15 mouse cellular contexts compared by ENCODE assay signal in genomic region chr7:28384162-28384561, GRCm38 (mm10). TPM values are rescaled to one million over a fixed set of nuclear protein-coding genes. Genes with fewer than 3 reads are reported as not detected.
DNase-seq lines count a peak whose midpoint lies in the region; ATAC-seq lines count a peak whose summit lies in the region.
"Had no signal": no experiment of that assay in that cellular context is flagged by ENCODE, and none has a peak within 500 bp of the region (broad histone marks: within the 10 kb centered on the region; RNA-seq: fewer than 3 reads in every experiment).

No protein-coding gene starts in this region.

- no peak overlapping the region for H3K4me2 ChIP-seq in midbrain, embryonic 16.5 days (ENCODE audit: low read length)
- H3K4me2 ChIP-seq: lung, embryonic 15.5 days; midbrain, embryonic 15.5 days had no signal

- H3K4me1 ChIP-seq in heart, embryonic 10.5 days, result peaks cover 49% of the 10 kb centered on the region
- peaks cover 7% of the 10 kb centered on the region; the same call in 1 of the 2 replicates for H3K4me1 ChIP-seq in midbrain, embryonic 16.5 days (ENCODE audit: control insufficient read depth, insufficient read depth, low read length)

- H3K27me3 ChIP-seq in heart, embryonic 10.5 days (ENCODE audit: insufficient read depth, poor library complexity, severe bottlenecking), result no peaks in the 10 kb centered on the region
- no peaks in the 10 kb centered on the region for H3K27me3 ChIP-seq in midbrain, embryonic 16.5 days (ENCODE audit: control insufficient read depth, insufficient read depth, low read depth, low read length)
- H3K27me3 ChIP-seq: lung, embryonic 15.5 days; midbrain, embryonic 15.5 days had no signal

- peak overlapping the region; percentile 96; the same call in 1 of the 2 replicates for H3K27ac ChIP-seq in heart, embryonic 10.5 days
- no peak overlapping the region for H3K27ac ChIP-seq in midbrain, embryonic 16.5 days (ENCODE audit: low read length)
- H3K27ac ChIP-seq: midbrain, embryonic 15.5 days had no signal

- no peak for ATAC-seq in monocyte, adult 5-6 weeks (replicated peaks; ENCODE audit: insufficient number of reproducible peaks, low FRiP score, low TSS enrichment, poor library complexity, severe bottlenecking)
- ATAC-seq in midbrain, embryonic 16.5 days, result no peak
- ATAC-seq: midbrain, embryonic 15.5 days had no signal

- no peak overlapping the region for H3K9ac ChIP-seq in midbrain, embryonic 16.5 days (ENCODE audit: low read depth, low read length)
- H3K9ac ChIP-seq: lung, embryonic 15.5 days; midbrain, embryonic 15.5 days had no signal

- H3K4me3 ChIP-seq in heart, embryonic 10.5 days, result no peak overlapping the region
- H3K4me3 ChIP-seq in midbrain, embryonic 16.5 days (ENCODE audit: low read depth, low read length), result no peak overlapping the region
- H3K4me3 ChIP-seq: lung, embryonic 15.5 days; midbrain, embryonic 15.5 days had no signal

- no peaks in the 10 kb centered on the region for H3K9me3 ChIP-seq in heart, embryonic 10.5 days
- no peaks in the 10 kb centered on the region for H3K9me3 ChIP-seq in midbrain, embryonic 16.5 days (replicated peaks; ENCODE audit: control insufficient read depth, low read length, poor library complexity, severe bottlenecking)
- H3K9me3 ChIP-seq: lung, embryonic 15.5 days; midbrain, embryonic 15.5 days had no signal

- peaks cover 32% of the 10 kb centered on the region for H3K36me3 ChIP-seq in heart, embryonic 10.5 days
- peaks cover 12% of the 10 kb centered on the region for H3K36me3 ChIP-seq in midbrain, embryonic 16.5 days (ENCODE audit: control insufficient read depth, insufficient read depth, low read length)

- DNase-seq in heart, embryonic 10.5 days (ENCODE audit: low spot score), result no peak
- DNase-seq in heart, adult 8-10 months (ENCODE audit: low spot score), result no peak
- DNase-seq in spleen, postnatal 36 days (ENCODE audit: low spot score in 2 of 2), result peak; percentile 73 to 75
- no peak for DNase-seq in spleen, postnatal 14 days (ENCODE audit: low spot score in 2 of 2)
- peak; percentile 52 to 58 for DNase-seq in natural killer cell, adult 2 months (ENCODE audit: low spot score in 2 of 2)
- no peak for DNase-seq in right cerebral cortex, postnatal 4 days
- DNase-seq: adrenal gland, postnatal 10 days; cerebellum, adult 11-12 months; embryo, embryonic 11 days; heart, postnatal 36 days; kidney, adult 9 months had no signal

- WGBS in heart, embryonic 10.5 days, result 83% methylated on average over 6 of the region's 6 CpGs
- 87% methylated on average over 6 of the region's 6 CpGs for WGBS in midbrain, embryonic 16.5 days

RNA-seq across cellular contexts. Expression of gene Zfp36, which starts 4.1 kb away (rescaled TPM):
- polyA plus RNA-seq in heart, embryonic 10.5 days (2016; fragmentation: Nextera tagmentation; extraction: Ambion mirVana), result 13.7 and 15.1 TPM in 2 replicates
- total RNA-seq in heart, adult 8-10 months (2022), result 10 to 100 TPM; 12.2 to 40.6 (median 16.5) TPM
- 140 to 403 TPM (median 154 TPM) in 3 replicates for total RNA-seq in monocyte, adult 5-6 weeks (2017)
- polyA plus RNA-seq in midbrain, embryonic 16.5 days (2015; fragmentation: Nextera tagmentation; extraction: Ambion mirVana), result 2.9 and 3.3 TPM in 2 replicates

RNA-seq across cellular contexts. Expression of gene Med29, which starts 8.3 kb away (rescaled TPM):
- polyA plus RNA-seq in heart, embryonic 10.5 days (2016; fragmentation: Nextera tagmentation; extraction: Ambion mirVana), result 58.8 and 62.0 TPM in 2 replicates
- 10 to 100 TPM; 19.5 to 24.0 (median 22.2) TPM for total RNA-seq in heart, adult 8-10 months (2022)
- 6.9 to 12.3 TPM (median 12.0 TPM) in 3 replicates for total RNA-seq in monocyte, adult 5-6 weeks (2017)
- 39.6 and 40.3 TPM in 2 replicates for polyA plus RNA-seq in midbrain, embryonic 16.5 days (2015; fragmentation: Nextera tagmentation; extraction: Ambion mirVana)

RNA-seq across cellular contexts. Expression of gene Paf1, which starts 8.6 kb away (rescaled TPM):
- polyA plus RNA-seq in heart, embryonic 10.5 days (2016; fragmentation: Nextera tagmentation; extraction: Ambion mirVana), result 79.8 and 81.3 TPM in 2 replicates
- total RNA-seq in heart, adult 8-10 months (2022), result 10 to 100 TPM; 35.7 to 44.4 (median 39.1) TPM
- 162 to 264 TPM (median 189 TPM) in 3 replicates for total RNA-seq in monocyte, adult 5-6 weeks (2017)
- 96.1 and 109 TPM in 2 replicates for polyA plus RNA-seq in midbrain, embryonic 16.5 days (2015; fragmentation: Nextera tagmentation; extraction: Ambion mirVana)

RNA-seq across cellular contexts. Expression of gene Plekhg2, which starts 11.8 kb away (rescaled TPM):
- 68.3 and 75.1 TPM in 2 replicates for polyA plus RNA-seq in heart, embryonic 10.5 days (2016; fragmentation: Nextera tagmentation; extraction: Ambion mirVana)
- 10 to 100 TPM in 3 of 4 experiments, 1 to 10 TPM in 1; 8.9 to 13.2 (median 11.2) TPM for total RNA-seq in heart, adult 8-10 months (2022)
- 8.4 to 13.1 TPM (median 12.7 TPM) in 3 replicates for total RNA-seq in monocyte, adult 5-6 weeks (2017)
- 22.9 and 23.1 TPM in 2 replicates for polyA plus RNA-seq in midbrain, embryonic 16.5 days (2015; fragmentation: Nextera tagmentation; extraction: Ambion mirVana)

RNA-seq across cellular contexts. Expression of gene Rps16, which starts 33.7 kb away (rescaled TPM):
- polyA plus RNA-seq in heart, embryonic 10.5 days (2016; fragmentation: Nextera tagmentation; extraction: Ambion mirVana), result 726 and 844 TPM in 2 replicates
- total RNA-seq in heart, adult 8-10 months (2022), result 100 to 1,000 TPM; 472 to 574 (median 541) TPM
- 691 to 731 TPM (median 723 TPM) in 3 replicates for total RNA-seq in monocyte, adult 5-6 weeks (2017)
- 414 and 435 TPM in 2 replicates for polyA plus RNA-seq in midbrain, embryonic 16.5 days (2015; fragmentation: Nextera tagmentation; extraction: Ambion mirVana)

Comparison
In these comparisons a context has a peak if more than half of its experiments do, and no peak if none do; other contexts are left out.
1. DNase-seq: peak in spleen, postnatal 36 days (2 of 2) and natural killer cell, adult 2 months (2 of 2); none in heart, embryonic 10.5 days (single experiment), heart, adult 8-10 months (single experiment), spleen, postnatal 14 days (0 of 2) and right cerebral cortex, postnatal 4 days (single experiment).